Mouse (Mus musculus) liver, embryonic 12.5 days (tissue): ENCODE data around the gene Btbd11. TPM values are rescaled to one million over a fixed set of nuclear protein-coding genes. Genes with fewer than 3 reads are reported as not detected.

Source experiments
- ATAC-seq: fragments of 200-750 bp; cut with Nextera tagmentation; 2 replicates; pipeline ENCODE4 v1.8.0; 2017; ENCODE audit warnings: moderate number of reproducible peaks, mild to moderate bottlenecking, moderate library complexity
- H3K27ac ChIP-seq: fragments of 300-500 bp; sonication (generic); 2 replicates; pipeline ENCODE4 v1.5.1; 2016; ENCODE audit warnings: mild to moderate bottlenecking
- H3K27me3 ChIP-seq: fragments of 300-500 bp; sonication (generic); replicated peaks from 2 replicates; pipeline ENCODE4 v1.6.1; 2016; ENCODE audit warnings: mild to moderate bottlenecking, moderate library complexity
- H3K36me3 ChIP-seq: fragments of 300-500 bp; sonication (generic); 2 replicates; pipeline ENCODE4 v1.6.1; 2016; ENCODE audit warnings: mild to moderate bottlenecking, moderate library complexity
- H3K4me1 ChIP-seq: fragments of 300-500 bp; sonication (generic); 2 replicates; pipeline ENCODE4 v1.6.1; 2016
- H3K4me2 ChIP-seq: fragments of 300-500 bp; sonication (generic); 2 replicates; pipeline ENCODE4 v1.6.1; 2016; ENCODE audit warnings: mild to moderate bottlenecking, moderate library complexity
- H3K4me3 ChIP-seq: fragments of 300-500 bp; sonication (generic); 2 replicates; pipeline ENCODE4 v1.5.1; 2016; ENCODE audit warnings: mild to moderate bottlenecking, moderate library complexity
- H3K9ac ChIP-seq: fragments of 300-500 bp; sonication (generic); 2 replicates; pipeline ENCODE4 v1.6.1; 2016; ENCODE audit warnings: mild to moderate bottlenecking, moderate library complexity
- H3K9me3 ChIP-seq: fragments of 300-500 bp; sonication (generic); replicated peaks from 2 replicates; pipeline ENCODE4 v1.6.1; 2016; ENCODE audit warnings: mild to moderate bottlenecking, moderate library complexity
- WGBS: fragments of 180-500 bp; shearing (Covaris S2); methylation state at CpG from one replicate; pipeline ENCODE4 v1.1.7; 2016; ENCODE audit not compliant: insufficient replicate concordance; 5-methylcytosine and 5-hydroxymethylcytosine counted together
- polyA plus RNA-seq: library from polyadenylated mRNA; unstranded; fragments of >200 nt; fragmentation: Nextera tagmentation; extraction: Ambion mirVana; gene quantifications from 2 replicates; pipeline ENCODE4 v1.2.1, GENCODE M21; 2016

The Btbd11 gene
- polyA plus RNA-seq, 1 experiment from 2014 or later: 0.32 TPM

- no peaks in the 10 kb centered on the region for H3K4me1 ChIP-seq
- no peak overlapping the region for H3K9ac ChIP-seq
- no peak for ATAC-seq
- no peak overlapping the region for H3K27ac ChIP-seq
- no peaks in the 10 kb centered on the region for H3K9me3 ChIP-seq
- no peak overlapping the region for H3K4me2 ChIP-seq
- H3K36me3 ChIP-seq: no peaks in the 10 kb centered on the region
- H3K27me3 ChIP-seq: 0 out of 2 replicates have a peak, but pooled peaks cover under 1% of the 10 kb centered on the region
- WGBS: 40% methylated on average over 6 of the region's 6 CpGs
- no peak overlapping the region for H3K4me3 ChIP-seq
These were observed 205.4 kb downstream of the Btbd11 start for GRCm38 (mm10) chr10:85591986-85592385.

DNA sequence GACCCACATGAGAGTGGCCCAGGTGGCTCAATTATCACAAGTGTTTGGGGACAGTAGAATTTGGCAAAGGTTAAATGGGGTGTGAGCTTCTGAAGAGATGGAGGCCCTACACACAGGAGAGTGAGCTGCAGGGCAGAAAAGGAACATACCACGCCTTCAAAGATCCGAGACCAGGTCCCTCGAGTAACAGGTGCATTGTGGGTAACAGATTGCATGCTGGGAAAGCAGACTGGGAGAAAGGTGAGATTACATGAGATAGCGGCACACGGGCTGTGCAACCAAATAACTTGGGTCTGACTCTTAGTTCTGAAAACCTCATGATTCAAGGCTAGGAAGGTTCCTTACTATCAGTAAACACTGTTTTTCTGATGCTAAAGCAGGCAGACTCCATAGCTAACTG lies 209.7 kb downstream of the Btbd11 start:
- H3K9ac ChIP-seq: no peak overlapping the region
- no peaks in the 10 kb centered on the region for H3K36me3 ChIP-seq
- WGBS: 66% methylated on average over 5 of the region's 5 CpGs
- no peak overlapping the region for H3K4me3 ChIP-seq
- no peaks in the 10 kb centered on the region for H3K9me3 ChIP-seq
- H3K27me3 ChIP-seq: peaks cover 32% of the 10 kb centered on the region
- H3K4me2 ChIP-seq: no peak overlapping the region
- ATAC-seq: no peak
- H3K4me1 ChIP-seq: 0 out of 2 replicates have a peak, but pooled peaks cover 4% of the 10 kb centered on the region
- H3K27ac ChIP-seq: no peak overlapping the region

- Histone ChIP-seq H3K27me3 (peaks cover 32% of the 10 kb centered on the region), H3K27ac (no peak overlapping the region), H3K36me3 (no peaks in the 10 kb centered on the region), H3K9me3 (no peaks in the 10 kb centered on the region), H3K4me1 (0 out of 2 replicates have a peak, but pooled peaks cover 4% of the 10 kb centered on the region), H3K4me3 (peak overlapping the region; percentile 34; the same call in 1 of the 2 replicates), H3K9ac (no peak overlapping the region), H3K4me2 (peak overlapping the region; percentile 60)
- 32% methylated on average over 9 of the region's 9 CpGs for WGBS
- no peak for ATAC-seq
These were observed 211.5 kb downstream of the Btbd11 start for GRCm38 (mm10) chr10:85598093-85598599.

GRCm38 (mm10) chr10:85598603-85599542 lies 212.3 kb downstream of the Btbd11 start:
- Histone ChIP-seq H3K9me3 (no peaks in the 10 kb centered on the region), H3K36me3 (no peaks in the 10 kb centered on the region), H3K4me2 (peak overlapping the region; percentile 60), H3K9ac (no peak overlapping the region; the same call in 1 of the 2 replicates), H3K27me3 (peaks cover 32% of the 10 kb centered on the region), H3K4me1 (0 out of 2 replicates have a peak, but pooled peaks cover 4% of the 10 kb centered on the region), H3K27ac (no peak overlapping the region), H3K4me3 (peak overlapping the region; percentile 34)
- 2% methylated on average over 41 of the region's 41 CpGs for WGBS
- no peak for ATAC-seq

- H3K9me3 ChIP-seq: no peaks in the 10 kb centered on the region
- no peak overlapping the region for H3K27ac ChIP-seq
- no peak overlapping the region for H3K4me3 ChIP-seq
- ATAC-seq: no peak
- no peak overlapping the region for H3K4me2 ChIP-seq
- no peaks in the 10 kb centered on the region for H3K36me3 ChIP-seq
- H3K27me3 ChIP-seq: peaks cover 27% of the 10 kb centered on the region
- H3K9ac ChIP-seq: no peak overlapping the region
- WGBS: 66% methylated on average over 11 of the region's 11 CpGs
- H3K4me1 ChIP-seq: 0 out of 2 replicates have a peak, but pooled peaks cover 4% of the 10 kb centered on the region
These were observed 215.9 kb downstream of the Btbd11 start for GRCm38 (mm10) chr10:85602546-85602945.

DNA sequence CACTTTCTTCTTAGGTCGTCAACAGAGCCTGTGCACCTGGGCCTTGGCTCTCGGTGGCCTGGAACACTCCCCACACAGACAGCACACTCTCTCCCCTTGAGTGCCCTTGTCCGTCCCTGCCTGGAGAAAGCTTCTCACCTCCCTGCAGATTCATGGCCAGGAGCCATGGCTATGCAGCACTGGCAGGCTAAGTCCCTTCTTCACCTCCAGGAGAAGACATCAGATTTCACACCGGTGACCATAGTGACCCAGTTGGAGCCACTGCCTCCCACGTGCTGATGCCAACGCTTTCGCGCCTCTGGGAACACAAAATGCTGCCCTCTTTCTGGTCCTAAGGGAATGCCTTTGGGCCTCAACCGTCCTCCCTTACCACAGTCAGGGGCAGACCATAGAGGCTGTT lies 217.9 kb downstream of the Btbd11 start:
- H3K4me1 ChIP-seq: no peaks in the 10 kb centered on the region
- ATAC-seq: no peak

GRCm38 (mm10) chr10:85608550-85609278 lies 222.1 kb downstream of the Btbd11 start:
- no peak for ATAC-seq
- 71% methylated on average over 14 of the region's 14 CpGs for WGBS
- Histone ChIP-seq H3K27ac (no peak overlapping the region), H3K4me2 (no peak overlapping the region), H3K9ac (no peak overlapping the region), H3K36me3 (no peaks in the 10 kb centered on the region), H3K9me3 (no peaks in the 10 kb centered on the region), H3K4me1 (no peaks in the 10 kb centered on the region), H3K4me3 (no peak overlapping the region), H3K27me3 (no peaks in the 10 kb centered on the region)

More for the DNA sequence above, 217.9 kb downstream of the Btbd11 start:
- WGBS: 58% methylated on average over 9 of the region's 9 CpGs
- H3K27me3 ChIP-seq: peaks cover 8% of the 10 kb centered on the region; the same call in 1 of the 2 replicates
- no peak overlapping the region for H3K4me2 ChIP-seq
- no peak overlapping the region for H3K9ac ChIP-seq
- no peak overlapping the region for H3K4me3 ChIP-seq
- no peak overlapping the region for H3K27ac ChIP-seq
- H3K9me3 ChIP-seq: no peaks in the 10 kb centered on the region
- no peaks in the 10 kb centered on the region for H3K36me3 ChIP-seq

- no peaks in the 10 kb centered on the region for H3K4me1 ChIP-seq
- H3K4me2 ChIP-seq: no peak overlapping the region
- H3K4me3 ChIP-seq: no peak overlapping the region
- H3K9ac ChIP-seq: no peak overlapping the region
- no peak overlapping the region for H3K27ac ChIP-seq
- no peaks in the 10 kb centered on the region for H3K9me3 ChIP-seq
- no peak for ATAC-seq
- 51% methylated on average over 8 of the region's 8 CpGs for WGBS
- H3K27me3 ChIP-seq: no peaks in the 10 kb centered on the region
- no peaks in the 10 kb centered on the region for H3K36me3 ChIP-seq
These were observed 230.5 kb downstream of the Btbd11 start for GRCm38 (mm10) chr10:85617080-85617479.

DNA sequence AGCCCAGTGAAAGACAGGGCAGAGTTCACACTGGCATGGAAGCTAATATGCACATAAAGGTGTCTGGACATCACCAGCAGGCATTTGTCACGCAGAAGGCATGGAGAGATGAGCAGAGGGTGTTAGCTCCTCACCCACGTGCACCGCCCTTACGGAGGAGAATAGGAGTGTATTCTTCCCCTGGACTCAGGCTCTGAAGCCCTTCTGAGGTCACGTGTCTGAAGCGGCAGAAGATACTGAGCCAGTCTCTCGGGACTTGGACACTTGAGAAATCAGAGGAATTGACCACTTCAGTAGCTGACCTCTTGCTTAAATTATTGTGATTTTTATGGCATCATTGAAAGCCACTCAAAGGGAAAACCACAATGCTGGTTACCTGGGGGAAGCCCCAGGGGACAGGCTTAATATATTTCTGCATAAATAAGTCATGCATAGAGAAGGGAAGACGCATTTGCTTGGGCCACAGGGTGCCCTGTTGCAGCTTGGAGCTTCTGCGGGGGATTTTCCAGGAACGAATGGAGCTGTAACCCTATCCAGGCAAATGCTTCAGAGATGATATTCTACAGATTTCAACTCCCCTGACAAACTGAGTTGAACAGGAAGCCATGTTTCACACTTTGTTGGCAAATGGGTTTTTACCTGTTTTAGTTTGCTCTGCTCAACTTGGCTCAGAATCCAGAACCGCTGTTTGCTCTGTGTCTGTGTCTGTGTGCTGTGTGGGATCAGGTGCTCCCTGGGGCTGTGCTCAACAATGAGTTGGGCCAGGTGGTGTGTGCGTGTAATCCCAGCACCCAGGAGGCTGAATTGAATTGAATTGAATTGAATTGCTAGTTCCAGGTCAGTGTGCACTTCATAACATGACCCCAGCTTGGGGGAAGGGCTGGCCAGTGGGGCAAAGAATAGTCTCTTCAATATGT lies 231.1 kb downstream of the Btbd11 start:
- H3K27ac ChIP-seq: no peak overlapping the region
- H3K36me3 ChIP-seq: no peaks in the 10 kb centered on the region
- no peaks in the 10 kb centered on the region for H3K4me1 ChIP-seq
- H3K4me2 ChIP-seq: no peak overlapping the region
- WGBS: 68% methylated on average over 12 of the region's 12 CpGs
- no peaks in the 10 kb centered on the region for H3K9me3 ChIP-seq
- no peak overlapping the region for H3K9ac ChIP-seq
- no peak overlapping the region for H3K4me3 ChIP-seq
- no peak for ATAC-seq
- no peaks in the 10 kb centered on the region for H3K27me3 ChIP-seq

- no peaks in the 10 kb centered on the region for H3K4me1 ChIP-seq
- no peak overlapping the region for H3K4me3 ChIP-seq
- no peak overlapping the region for H3K27ac ChIP-seq
- no peak for ATAC-seq
- WGBS: 69% methylated on average over 6 of the region's 6 CpGs
- H3K9ac ChIP-seq: no peak overlapping the region
- H3K9me3 ChIP-seq: no peaks in the 10 kb centered on the region
- H3K27me3 ChIP-seq: no peaks in the 10 kb centered on the region
- no peak overlapping the region for H3K4me2 ChIP-seq
- H3K36me3 ChIP-seq: no peaks in the 10 kb centered on the region
These were observed 234.5 kb downstream of the Btbd11 start for GRCm38 (mm10) chr10:85621067-85621466.

GRCm38 (mm10) chr10:85624504-85625169 lies 238.0 kb downstream of the Btbd11 start:
- peak overlapping the region; percentile 63 for H3K4me2 ChIP-seq
- no peak for ATAC-seq
- no peaks in the 10 kb centered on the region for H3K9me3 ChIP-seq
- no peak overlapping the region for H3K27ac ChIP-seq
- peak overlapping the region; percentile 33 for H3K4me3 ChIP-seq
- no peak overlapping the region for H3K9ac ChIP-seq
- H3K4me1 ChIP-seq: no peaks in the 10 kb centered on the region
- H3K27me3 ChIP-seq: no peaks in the 10 kb centered on the region
- WGBS: 4% methylated on average over 31 of the region's 31 CpGs
- H3K36me3 ChIP-seq: no peaks in the 10 kb centered on the region
